Mouse (Mus musculus) macrophage (primary cell): ENCODE measurements around the gene Pitpna. TPM values are rescaled to one million over a fixed set of nuclear protein-coding genes. Genes with fewer than 3 reads are reported as not detected.

Experiments
- H3K27ac ChIP-seq: fragments of 350-480 bp; formaldehyde crosslinking; 2 replicates; pipeline ENCODE4 v1.9.0; 2021
- H3K36me3 ChIP-seq: fragments of 350-480 bp; formaldehyde crosslinking; 2 replicates; pipeline ENCODE4 v1.9.0; 2021; ENCODE audit errors: inconsistent target
- H3K4me3 ChIP-seq: fragments of 350-480 bp; formaldehyde crosslinking; 2 replicates; pipeline ENCODE4 v1.9.0; 2021; ENCODE audit errors: inconsistent target
- H3K79me2 ChIP-seq: fragments of 350-480 bp; formaldehyde crosslinking; 2 replicates; pipeline ENCODE4 v1.9.0; 2021; ENCODE audit errors: inconsistent target
- WGBS: methylation state at CpG from one replicate; pipeline ENCODE4 v1.1.7; 2026; ENCODE audit warnings: inconsistent platforms; ENCODE audit not compliant: missing documents; 5-methylcytosine and 5-hydroxymethylcytosine counted together
- polyA plus RNA-seq: library from polyadenylated mRNA; stranded (reverse); fragments of 250-400 nt; gene quantifications from 3 replicates; pipeline ENCODE4 v1.2.4, GENCODE M21; 2018; ENCODE audit warnings: inconsistent platforms

Pitpna gene
- polyA plus RNA-seq, 1 experiment from 2014 or later, result 582 TPM

- Histone ChIP-seq H3K27ac (peak overlapping the region; percentile 69), H3K4me3 (no peak overlapping the region), H3K36me3 (peaks cover 53% of the 10 kb centered on the region), H3K79me2 (peaks cover 3% of the 10 kb centered on the region; the same call in 1 of the 2 replicates)
- 58% methylated on average over 2 of the region's 2 CpGs for WGBS
Measured at GRCm38 (mm10) chr11:75622588-75623329, 34.9 kb downstream of the Pitpna start.

- Histone ChIP-seq H3K27ac (peak overlapping the region; percentile 69), H3K4me3 (no peak overlapping the region), H3K79me2 (peaks cover 3% of the 10 kb centered on the region; the same call in 1 of the 2 replicates), H3K36me3 (peaks cover 55% of the 10 kb centered on the region)
- WGBS, result 15% methylated on average over 2 of the region's 2 CpGs
Measured at GRCm38 (mm10) chr11:75624102-75624554, 36.2 kb downstream of the Pitpna start.

GRCm38 (mm10) chr11:75625820-75626219 lies 37.9 kb downstream of the Pitpna start:
- peaks cover 3% of the 10 kb centered on the region; the same call in 1 of the 2 replicates for H3K79me2 ChIP-seq
- peaks cover 38% of the 10 kb centered on the region for H3K36me3 ChIP-seq
- WGBS, result 94% methylated on average over 4 of the region's 4 CpGs
- no peak overlapping the region for H3K4me3 ChIP-seq
- peak overlapping the region; percentile 69 for H3K27ac ChIP-seq

- Histone ChIP-seq H3K27ac (peak overlapping the region; percentile 69), H3K4me3 (peak overlapping the region; percentile 49), H3K36me3 (peaks cover 53% of the 10 kb centered on the region), H3K79me2 (peaks cover 29% of the 10 kb centered on the region)
- WGBS, result 13% methylated on average over 5 of the region's 5 CpGs
Measured at GRCm38 (mm10) chr11:75630098-75630497, 42.2 kb downstream of the Pitpna start.

- Histone ChIP-seq H3K36me3 (peaks cover 49% of the 10 kb centered on the region), H3K4me3 (peak within 1 kb of the TSS; percentile 99), H3K27ac (peak within 1 kb of the TSS; percentile 69), H3K79me2 (peaks cover 29% of the 10 kb centered on the region)
- under 1% methylated on average over 51 of the region's 53 CpGs for WGBS
Measured at GRCm38 (mm10) chr11:75630645-75631229, 42.8 kb downstream of the Pitpna start, which contains the start of gene Inpp5k. TSS of gene Inpp5k (plus strand) at chr11:75630988.

GRCm38 (mm10) chr11:75631561-75632225 lies 43.8 kb downstream of the Pitpna start:
- H3K36me3 ChIP-seq, result peaks cover 40% of the 10 kb centered on the region

GRCm38 (mm10) chr11:75632921-75633320 lies 45.0 kb downstream of the Pitpna start:
- Histone ChIP-seq H3K36me3 (peaks cover 28% of the 10 kb centered on the region), H3K27ac (no peak overlapping the region), H3K79me2 (peaks cover 29% of the 10 kb centered on the region), H3K4me3 (no peak overlapping the region)
- 98% methylated on average over 5 of the region's 5 CpGs for WGBS

More at GRCm38 (mm10) chr11:75631561-75632225, 43.8 kb downstream of the Pitpna start:
- H3K4me3 ChIP-seq, result peak overlapping the region; percentile 99
- H3K27ac ChIP-seq, result peak overlapping the region; percentile 57
- peaks cover 29% of the 10 kb centered on the region for H3K79me2 ChIP-seq
- WGBS, result 12% methylated on average over 13 of the region's 13 CpGs

- Histone ChIP-seq H3K79me2 (peaks cover 29% of the 10 kb centered on the region), H3K27ac (no peak overlapping the region), H3K36me3 (peaks cover 29% of the 10 kb centered on the region; the same call in 1 of the 2 replicates), H3K4me3 (no peak overlapping the region)
- 77% methylated on average over 3 of the region's 3 CpGs for WGBS
Measured at GRCm38 (mm10) chr11:75634801-75635200, 46.9 kb downstream of the Pitpna start.

- no peak overlapping the region for H3K27ac ChIP-seq
- no peak overlapping the region for H3K4me3 ChIP-seq
- peaks cover 29% of the 10 kb centered on the region for H3K79me2 ChIP-seq
- H3K36me3 ChIP-seq, result peaks cover 30% of the 10 kb centered on the region; the same call in 1 of the 2 replicates
- WGBS, result 95% methylated on average over 11 of the region's 11 CpGs
Measured at GRCm38 (mm10) chr11:75635315-75635714, 47.4 kb downstream of the Pitpna start.

GRCm38 (mm10) chr11:75643323-75643722 lies 55.4 kb downstream of the Pitpna start:
- Histone ChIP-seq H3K36me3 (peaks cover 39% of the 10 kb centered on the region), H3K79me2 (no peaks in the 10 kb centered on the region), H3K4me3 (no peak overlapping the region), H3K27ac (no peak overlapping the region)
- 96% methylated on average over 5 of the region's 5 CpGs for WGBS

- 12% methylated on average over 9 of the region's 9 CpGs for WGBS
- H3K4me3 ChIP-seq, result no peak overlapping the region
- peak overlapping the region; percentile 65 for H3K27ac ChIP-seq
- H3K36me3 ChIP-seq, result peaks cover 32% of the 10 kb centered on the region
- no peaks in the 10 kb centered on the region for H3K79me2 ChIP-seq
Measured at GRCm38 (mm10) chr11:75644684-75645083, 56.8 kb downstream of the Pitpna start.

- Histone ChIP-seq H3K79me2 (peaks cover 11% of the 10 kb centered on the region), H3K27ac (no peak overlapping the region), H3K4me3 (no peak overlapping the region), H3K36me3 (peaks cover 19% of the 10 kb centered on the region; the same call in 1 of the 2 replicates)
- 96% methylated on average over 6 of the region's 6 CpGs for WGBS
Measured at GRCm38 (mm10) chr11:75647681-75648211, 59.8 kb downstream of the Pitpna start.

- Histone ChIP-seq H3K4me3 (no peak overlapping the region), H3K27ac (peak overlapping the region; percentile 35), H3K36me3 (peaks cover 19% of the 10 kb centered on the region; the same call in 1 of the 2 replicates), H3K79me2 (peaks cover 15% of the 10 kb centered on the region)
- 41% methylated on average over 4 of the region's 4 CpGs for WGBS
Measured at GRCm38 (mm10) chr11:75649155-75649561, 61.3 kb downstream of the Pitpna start.

- Histone ChIP-seq H3K36me3 (peaks cover 19% of the 10 kb centered on the region; the same call in 1 of the 2 replicates), H3K27ac (peak within 1 kb of the TSS; percentile 71)
- WGBS, result 94% methylated on average over 6 of the region's 7 CpGs
Measured at GRCm38 (mm10) chr11:75650311-75650710, 62.4 kb downstream of the Pitpna start, which contains the start of gene Myo1c. TSS of gene Myo1c (plus strand) at chr11:75650504.

More at GRCm38 (mm10) chr11:75650311-75650710, 62.4 kb downstream of the Pitpna start, which contains the start of gene Myo1c:
- Histone ChIP-seq H3K79me2 (peaks cover 15% of the 10 kb centered on the region), H3K4me3 (peak within 1 kb of the TSS; percentile 12; the same call in 1 of the 2 replicates)
